Mouse (Mus musculus) liver, embryonic 14.5 days (tissue): Measurements from ENCODE around the gene Prkar1a.

Experiments used
- CTCF ChIP-seq: IDR thresholded peaks from 2 replicates; pipeline ENCODE4 v1.5.1; 2016; ENCODE audit warnings: antibody characterized with exemption, low read depth, control low read depth
- EP300 ChIP-seq: IDR thresholded peaks from 2 replicates; pipeline ENCODE4 v1.6.1; 2016; ENCODE audit warnings: antibody characterized with exemption, low read depth

DNA sequence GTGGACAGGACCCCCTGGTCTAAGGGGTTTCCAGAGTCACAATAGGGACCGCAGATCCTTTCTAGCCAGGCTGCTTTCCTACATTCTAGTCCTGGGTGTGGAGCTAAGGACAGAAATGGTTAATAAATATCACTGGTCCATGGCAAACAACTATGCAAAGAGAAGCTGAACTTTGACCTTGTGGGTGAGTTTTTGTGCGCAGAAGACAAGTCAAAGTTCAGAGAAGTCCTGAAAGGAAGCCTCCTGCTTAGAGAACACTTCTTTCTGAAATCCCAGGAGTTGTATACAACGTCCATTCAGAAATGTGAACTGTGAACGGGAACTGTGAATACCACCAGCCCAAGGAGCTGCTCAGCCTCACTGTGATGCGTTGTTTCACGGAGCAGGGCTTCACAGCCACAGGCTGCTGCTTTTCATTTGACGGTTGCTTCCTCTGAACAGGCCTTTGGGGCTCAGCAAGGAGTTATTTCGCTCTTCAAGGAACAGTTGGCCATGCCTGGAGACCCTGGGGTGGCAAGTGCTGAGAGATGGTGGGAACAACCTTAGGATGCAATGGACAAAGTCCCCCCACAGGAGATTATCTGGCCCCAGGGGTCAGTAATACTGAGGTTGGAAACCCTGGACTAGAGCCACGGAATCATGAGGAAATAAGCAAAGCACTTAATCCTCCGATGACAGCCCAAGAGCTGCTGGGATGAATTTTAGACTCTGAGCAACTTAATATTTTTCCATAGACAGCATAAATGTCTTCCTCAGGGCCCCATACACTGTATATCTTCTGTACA lies 53.0 kb downstream of the Prkar1a start:
- no peak for TF ChIP-seq CTCF
- no peak for TF ChIP-seq EP300
